Mouse (Mus musculus): Measurements from ENCODE around the gene Hsd17b12.

DNA sequence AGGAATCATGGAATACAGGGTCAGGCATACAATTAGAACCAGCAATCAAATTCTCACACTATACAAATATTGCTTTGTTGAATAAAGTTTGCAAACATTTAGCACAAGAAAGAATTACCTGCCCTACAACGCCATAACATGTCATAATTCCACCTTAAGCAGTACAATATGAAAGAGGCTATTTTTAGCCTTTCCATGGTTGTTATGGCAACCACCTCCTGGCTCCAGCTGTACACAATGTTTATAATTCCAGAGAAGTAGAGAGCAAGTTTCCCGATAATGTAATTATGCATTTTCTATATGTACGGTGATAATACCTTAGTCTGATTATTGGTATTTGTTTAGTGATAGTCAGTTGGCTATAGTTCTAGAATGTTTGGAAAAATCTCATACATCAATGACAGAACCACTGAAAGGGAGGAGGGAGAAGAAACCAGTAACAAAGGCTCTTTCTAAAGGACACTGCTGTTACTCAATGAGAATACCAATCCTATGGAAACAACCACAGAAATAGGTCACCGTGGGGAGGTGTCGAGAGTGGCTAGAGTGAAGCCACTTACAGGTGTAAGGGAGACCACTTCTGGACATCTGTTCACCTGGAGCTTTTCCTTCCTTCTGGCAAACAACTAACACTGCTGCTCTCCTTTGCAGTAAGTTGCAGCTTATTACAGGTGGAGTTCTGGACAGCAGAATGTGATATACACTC lies 108.1 kb downstream of the Hsd17b12 start:
- no peak for TF ChIP-seq CTCF (IDR thresholded peaks at IDR 0.05; ENCODE audit: low read depth)
- TF ChIP-seq EP300 (optimal IDR thresholded peaks at IDR 0.05) = no peak
